Mouse (Mus musculus) megakaryocyte, embryonic 14.5 days (primary cell): ENCODE data around the gene Srrm4.

Experiments used
- FLI1 ChIP-seq: IDR thresholded peaks from 2 replicates; pipeline ENCODE4 v1.6.1; 2012; ENCODE audit warnings: low read length, inconsistent platforms, mixed read lengths
- GATA1 ChIP-seq: IDR thresholded peaks from 3 replicates; pipeline ENCODE4 v1.6.1; 2012; ENCODE audit warnings: mixed read lengths, low read length, inconsistent platforms, borderline replicate concordance

DNA sequence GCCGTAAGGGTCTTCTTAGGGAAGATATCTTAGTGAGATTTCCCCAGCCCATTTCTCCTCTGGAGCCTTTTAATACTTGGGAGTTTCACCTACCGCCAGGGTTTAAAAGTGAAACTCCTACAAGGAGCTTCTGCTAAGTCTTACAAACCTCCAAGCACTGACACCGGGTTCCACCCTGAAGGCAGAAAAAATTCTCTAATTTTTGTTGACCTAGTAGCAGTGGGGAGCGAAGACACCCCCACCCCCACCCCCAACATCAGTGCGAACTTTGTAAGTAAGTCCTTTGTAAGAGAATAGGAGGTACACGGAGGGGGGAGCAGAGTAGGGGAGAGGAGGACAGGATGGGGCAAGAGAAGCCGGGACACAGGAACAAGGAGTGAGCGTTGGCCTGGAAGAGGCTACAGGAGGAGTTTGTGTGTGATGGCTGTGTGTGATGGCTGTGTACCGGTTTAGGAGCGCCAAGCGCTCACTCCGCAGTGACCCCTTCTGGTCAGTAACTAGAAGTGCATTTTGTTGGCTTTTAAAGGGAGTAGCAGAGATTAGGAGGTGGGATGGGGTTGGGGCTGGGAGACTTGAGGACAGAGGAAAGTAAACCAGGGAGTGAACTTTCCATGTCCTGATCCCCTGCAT is 1.3 kb upstream of the Srrm4 start:
- TF ChIP-seq GATA1 (no peak), FLI1 (no peak)
